Mouse (Mus musculus) left cerebral cortex, adult 2 months (tissue): ENCODE results near the gene Tm9sf1. TPM values are rescaled to one million over a fixed set of nuclear protein-coding genes. Genes with fewer than 3 reads are reported as not detected.

Experiments used
- DNase-seq, 2 experiments: peaks; one replicate each; pipeline ENCODE4 v3.0.0; 2021 to 2022; ENCODE audit warnings: low spot score in 2 of 2, mixed read lengths in 1 of 2; ENCODE audit errors: extremely low spot score in 1 of 2
- H3K27ac ChIP-seq: fragments of 200-600 bp; 2 replicates; pipeline ENCODE4 v1.8.1; 2022
- H3K4me3 ChIP-seq: fragments of 200-600 bp; 2 replicates; pipeline ENCODE4 v1.8.1; 2022
- CTCF ChIP-seq: fragments of 200-600 bp; IDR thresholded peaks from 2 replicates; pipeline ENCODE4 v1.8.1; 2022; ENCODE audit warnings: antibody characterized with exemption, mild to moderate bottlenecking, moderate library complexity
- intact Hi-C: fragments of 180-260 bp; cut with DNase I; formaldehyde crosslinking; loops from one replicate; pipeline ENCODE4 v1.15.1; 2025
- long read RNA-seq, 2 experiments: library from polyadenylated mRNA; stranded (forward); transcript quantifications; one replicate each; pipeline ENCODE4 v2.0.0; 2021; ENCODE audit warnings: borderline mapping rate in 2 of 2
- total RNA-seq, 2 experiments: library from RNA; stranded (reverse); gene quantifications; 2 replicates each; pipeline ENCODE4 v1.2.3; 2021

Tm9sf1 gene
- 10 to 100 TPM; 37.8 to 41.0 TPM for total RNA-seq
- long read RNA-seq, experiment 1, transcript Tm9sf1-205 (6 exons, 2,517 nt), result minor isoform, 7 of 52 reads
- long read RNA-seq, experiment 1, transcript Tm9sf1-201 (5 exons, 2,382 nt), result major isoform, 36 of 52 reads
- long read RNA-seq, experiment 1, partial matches to known transcripts, result 0 of 52 reads
- long read RNA-seq, experiment 1, other reads (novel, unspliced or antisense), result 3 of 52 reads
- long read RNA-seq, experiment 2, transcript Tm9sf1-201 (5 exons, 2,382 nt), result major isoform, 23 of 36 reads
- long read RNA-seq, experiment 2, partial matches to known transcripts, result 3 of 36 reads
- long read RNA-seq, experiment 2, other reads (novel, unspliced or antisense), result 6 of 36 reads

DNA sequence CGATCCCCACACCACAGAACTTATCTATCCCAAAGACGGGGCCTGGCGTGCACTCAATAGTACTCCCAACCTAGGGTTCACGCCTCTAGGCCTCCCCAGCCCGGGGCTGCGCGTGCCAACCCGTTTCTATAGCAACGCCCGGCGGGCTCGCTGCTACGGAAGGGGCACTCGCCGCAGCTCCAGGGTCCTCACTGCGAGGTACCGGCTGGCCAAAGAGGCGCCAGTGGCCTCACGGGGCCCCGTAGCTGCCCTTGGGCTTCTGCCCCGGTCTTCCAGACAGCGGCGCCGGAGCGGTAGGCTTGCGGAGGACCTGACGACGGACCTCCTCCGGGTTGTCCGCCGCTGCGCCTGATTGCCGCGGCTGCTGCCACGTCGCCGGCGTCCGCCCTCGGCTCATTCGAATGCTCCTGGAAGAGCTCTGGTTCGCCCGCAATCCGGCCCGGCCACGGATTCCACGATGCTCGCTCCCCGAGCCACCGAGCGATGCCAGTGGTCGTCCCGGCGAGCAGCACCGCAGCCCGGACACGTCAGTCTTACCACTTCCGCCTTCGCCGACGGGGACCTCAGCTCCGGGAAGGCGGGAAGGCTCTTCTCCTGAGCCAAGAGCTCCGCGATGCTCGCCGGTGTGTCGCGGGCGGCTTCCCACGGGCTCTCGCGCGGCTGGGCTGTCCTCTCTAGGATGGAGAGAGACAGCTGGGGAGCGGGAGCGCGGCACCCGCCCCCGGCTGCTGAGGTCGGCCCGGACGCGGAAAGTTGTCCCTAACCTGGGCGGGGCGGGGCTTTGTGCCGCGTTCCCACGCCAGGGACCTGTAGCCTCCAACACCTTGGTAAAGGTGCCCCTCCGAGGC is at the start of gene Tm9sf1:
TSS of gene Tm9sf1 (minus strand) at position 747 of the 848 bp plus-strand sequence.
- Histone ChIP-seq H3K4me3 (peak within 1 kb of the TSS; percentile 91), H3K27ac (peak within 1 kb of the TSS; percentile 99)
- no peak for TF ChIP-seq CTCF
- DNase-seq, result peak; percentile 82 to 87
- intact Hi-C loops, result no loop called here

GRCm38 (mm10) chr14:55689433-55689832 is 45.8 kb upstream of the Tm9sf1 start:
- Histone ChIP-seq H3K27ac (no peak overlapping the region), H3K4me3 (no peak overlapping the region)
- intact Hi-C loops, result no loop called here
- no peak for DNase-seq
- TF ChIP-seq CTCF, result no peak

DNA sequence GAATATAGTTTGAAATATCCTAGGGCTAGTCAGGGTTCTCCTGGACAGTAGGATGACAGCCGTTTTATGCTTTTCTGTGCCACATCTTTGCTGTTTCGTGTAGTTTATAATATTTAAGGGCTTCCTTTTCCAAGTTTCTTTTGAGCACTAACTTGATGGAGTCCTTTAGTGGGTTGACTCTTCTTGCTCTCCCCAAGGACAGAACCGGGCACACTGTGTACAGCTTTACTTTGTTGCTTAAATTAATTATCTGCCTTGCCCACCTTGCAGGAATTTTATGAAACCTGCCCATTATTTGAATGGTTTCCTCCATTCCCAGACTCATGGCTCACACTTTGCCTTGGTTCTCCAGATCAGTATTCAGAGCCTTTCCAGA is 38.5 kb upstream of the Tm9sf1 start:
- peak overlapping the region; percentile 47 for H3K27ac ChIP-seq
- peak overlapping the region; percentile 68 for H3K4me3 ChIP-seq
- intact Hi-C loops, result loop anchor here (1.0 kb wide), 1 partner anchor 61 kb away; no protein-coding TSS in a partner anchor
- DNase-seq, result no peak
- TF ChIP-seq CTCF, result no peak

DNA sequence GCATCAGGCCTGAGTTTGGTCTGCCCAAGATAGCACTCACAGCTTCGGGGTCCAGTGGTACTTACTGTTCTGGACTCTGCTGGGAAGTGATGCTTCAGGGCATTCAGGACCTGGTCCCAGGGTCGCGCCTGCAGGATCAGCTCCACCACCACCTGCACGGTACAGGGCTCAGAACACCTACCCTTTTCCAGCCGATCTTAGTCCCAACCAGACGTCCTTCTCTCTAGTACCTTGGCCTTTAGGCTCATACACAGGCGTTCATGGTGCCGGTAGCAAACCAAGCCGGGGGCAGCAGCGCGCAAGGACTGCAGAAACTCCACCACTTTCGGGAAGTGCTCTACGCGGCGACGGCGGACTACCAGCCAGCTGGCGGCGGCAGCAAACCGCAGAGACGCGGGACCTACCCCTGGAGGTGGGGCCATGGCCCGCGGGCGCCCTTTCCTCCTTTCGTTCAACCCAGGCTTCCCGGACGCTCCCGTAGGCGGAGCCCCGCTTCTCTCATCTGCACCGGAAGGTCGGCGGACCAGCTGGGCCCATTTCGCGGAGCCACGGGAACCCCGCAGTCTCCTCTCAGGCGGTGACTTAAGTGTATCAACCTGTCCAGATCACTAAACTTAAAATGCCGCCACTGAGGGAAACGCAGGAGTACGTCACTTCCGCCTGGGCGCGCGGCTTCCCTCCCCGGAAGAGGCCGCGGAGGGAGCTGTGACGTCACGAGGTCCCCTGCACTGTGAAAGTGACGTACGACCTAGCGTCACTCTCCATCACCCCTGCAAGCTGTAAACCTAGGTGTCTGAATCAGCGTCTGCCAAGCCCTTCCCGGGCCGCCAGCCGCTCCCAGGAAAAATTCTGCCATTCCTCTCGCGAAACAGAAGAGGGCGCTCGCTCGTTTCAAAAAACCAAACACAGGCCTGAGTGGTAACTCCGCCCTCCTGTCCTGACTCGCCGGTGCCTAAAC is 37.8 kb upstream of the Tm9sf1 start, which contains the start of gene Tinf2:
TSS of gene Tinf2 (minus strand) at position 661 of the 958 bp plus-strand sequence.
- Histone ChIP-seq H3K27ac (peak within 1 kb of the TSS; percentile 47), H3K4me3 (peak within 1 kb of the TSS; percentile 68)
- TF ChIP-seq CTCF, result peak; percentile 81
- intact Hi-C loops, result loop anchor here (1.0 to 2.0 kb wide), 2 partner anchors 41 to 62 kb away; partner anchors contain the start of gene Rabggta
- peak; percentile 95 for DNase-seq

GRCm38 (mm10) chr14:55677615-55678014 is 34.0 kb upstream of the Tm9sf1 start:
- no peak overlapping the region for H3K4me3 ChIP-seq
- H3K27ac ChIP-seq, result no peak overlapping the region
- DNase-seq, result no peak
- TF ChIP-seq CTCF, result no peak
- intact Hi-C loops, result no loop called here

DNA sequence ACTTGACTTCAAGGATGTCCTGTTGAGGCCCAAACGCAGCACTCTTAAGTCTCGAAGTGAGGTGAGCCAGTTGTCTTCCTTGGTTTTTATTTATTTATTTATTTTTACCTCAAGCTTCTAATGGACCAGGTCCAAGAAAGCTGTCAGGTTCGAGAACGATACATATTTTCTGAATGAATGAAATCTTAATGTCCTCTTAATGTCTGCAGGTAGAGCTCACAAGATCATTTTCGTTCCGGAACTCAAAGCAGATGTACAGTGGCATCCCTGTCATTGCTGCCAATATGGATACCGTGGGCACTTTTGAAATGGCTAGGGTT is 29.1 kb upstream of the Tm9sf1 start:
- H3K27ac ChIP-seq, result peak overlapping the region; percentile 98
- no peak for DNase-seq
- intact Hi-C loops, result no loop called here
- peak overlapping the region; percentile 80 for H3K4me3 ChIP-seq
- no peak for TF ChIP-seq CTCF

GRCm38 (mm10) chr14:55671833-55672740 is 28.5 kb upstream of the Tm9sf1 start, which contains the start of the genes Gmpr2 and Nedd8:
TSS of gene Gmpr2 (plus strand) at chr14:55671941.
TSS of gene Nedd8 (minus strand) at chr14:55672124.
- no peak; the same call in 1 of the 2 replicates for TF ChIP-seq CTCF
- intact Hi-C loops, result loop anchor here (1.0 kb wide), 1 partner anchor 12 kb away; the partner anchor contains the start of gene Mdp1
- Histone ChIP-seq H3K27ac (peak within 1 kb of the TSS; percentile 98), H3K4me3 (peak within 1 kb of the TSS; percentile 80)
- DNase-seq, result peak; percentile 82 to 91

- H3K27ac ChIP-seq, result peak overlapping the region; percentile 98
- intact Hi-C loops, result loop anchor here (1.0 kb wide), 1 partner anchor 11 kb away; the partner anchor contains the start of gene Mdp1
- H3K4me3 ChIP-seq, result peak overlapping the region; percentile 80
- no peak for DNase-seq
- TF ChIP-seq CTCF, result no peak
Observed at GRCm38 (mm10) chr14:55671486-55671832, 27.9 kb upstream of the Tm9sf1 start.

- DNase-seq, result no peak
- no peak for TF ChIP-seq CTCF
- Histone ChIP-seq H3K4me3 (no peak overlapping the region; the same call in 1 of the 2 replicates), H3K27ac (no peak overlapping the region)
- intact Hi-C loops, result loop anchor here (1.0 kb wide), 1 partner anchor 11 kb away; the partner anchor contains the start of gene Gmpr2
Observed at GRCm38 (mm10) chr14:55660636-55661035, 17.0 kb upstream of the Tm9sf1 start.

GRCm38 (mm10) chr14:55659960-55660573 is 16.5 kb upstream of the Tm9sf1 start, which contains the start of gene Mdp1:
TSS of gene Mdp1 (minus strand) at chr14:55660508.
- H3K27ac ChIP-seq, result peak within 1 kb of the TSS; percentile 86
- H3K4me3 ChIP-seq, result peak within 1 kb of the TSS; percentile 76
- peak; percentile 64 for TF ChIP-seq CTCF
- peak; percentile 80 to 81 for DNase-seq
- intact Hi-C loops, result loop anchor here (1.0 kb wide), 1 partner anchor 11 kb away; the partner anchor contains the start of gene Gmpr2
